Mouse (Mus musculus): ENCODE measurements at regions not wholly inside any gene's neighbourhood (a gene's known extent, or its start where the extent isn't known, plus 50 kb on each side); places are given as distances from the start of the nearest gene placed in this dataset.

GRCm38 (mm10) chr4:72946369-72946981, 94.0 kb upstream of the Aldoart1 start:
- TF ChIP-seq CTCF (IDR thresholded peaks at IDR 0.05) (no peak), EP300 (IDR thresholded peaks at IDR 0.05) (no peak)

All from lung, postnatal 0 days (tissue).